Mouse (Mus musculus): Measurements from ENCODE around the gene Spred3.

Gene Spred3

GRCm38 (mm10) chr7:29128725-29129124 lies 41.5 kb downstream of the Spred3 start:
- no peak for DNase-seq (ENCODE audit: low spot score in 2 of 2)

- no peak for DNase-seq (ENCODE audit: low spot score in 2 of 2)
These were observed 43.9 kb downstream of the Spred3 start for GRCm38 (mm10) chr7:29126173-29126915.

- DNase-seq (ENCODE audit: low spot score in 2 of 2), result peak in 1 of 2 experiments; percentile 14
These were observed 45.2 kb downstream of the Spred3 start, which contains the start of gene Ryr1 for GRCm38 (mm10) chr7:29124970-29125369. Gene Ryr1 (minus strand): TSS chr7:29125179.

GRCm38 (mm10) chr7:29123531-29124358 lies 46.5 kb downstream of the Spred3 start:
- DNase-seq (ENCODE audit: low spot score in 2 of 2), result no peak

- DNase-seq (ENCODE audit: low spot score in 2 of 2), result no peak
These were observed 47.4 kb downstream of the Spred3 start for GRCm38 (mm10) chr7:29122821-29123220.

- DNase-seq (ENCODE audit: low spot score in 2 of 2), result no peak
These were observed 50.7 kb downstream of the Spred3 start for GRCm38 (mm10) chr7:29119526-29119925.

- DNase-seq (ENCODE audit: low spot score in 2 of 2), result no peak
These were observed 51.9 kb downstream of the Spred3 start for GRCm38 (mm10) chr7:29118142-29118851.

- DNase-seq (ENCODE audit: low spot score in 2 of 2), result peak in 1 of 2 experiments; percentile 46
These were observed 60.9 kb downstream of the Spred3 start for GRCm38 (mm10) chr7:29108992-29109955.

All from cerebellum, postnatal 4 days (tissue).